Mouse (Mus musculus): ENCODE measurements at regions not wholly inside any gene's neighbourhood (a gene's known extent, or its start where the extent isn't known, plus 50 kb on each side); places are given as distances from the start of the nearest gene placed in this dataset.
"Not testable (repeated sequence)": the region's sequence is repeated elsewhere in the genome, so short reads cannot be mapped to it uniquely, and the experiment has no call there.

DNA sequence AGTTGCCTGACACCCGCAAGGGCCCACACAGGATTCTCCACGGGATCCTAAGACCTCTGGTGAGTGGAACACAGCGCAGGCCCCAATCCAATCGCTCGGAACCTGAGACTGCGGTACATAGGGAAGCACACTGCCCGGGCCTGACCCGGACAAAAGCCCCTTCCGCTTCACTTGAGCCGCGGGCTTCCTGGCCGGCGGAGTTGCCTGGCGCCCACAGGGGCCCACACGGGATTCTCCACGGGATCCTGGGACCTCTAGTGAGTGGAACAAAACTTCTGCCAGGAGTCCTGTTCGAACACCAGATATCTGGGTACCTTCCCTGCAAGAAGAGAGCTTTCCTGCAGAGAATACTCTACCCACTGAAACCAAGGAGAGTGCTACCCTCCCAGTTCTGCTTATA, 73.8 kb upstream of the Skint5 start:
- H3K9ac ChIP-seq (ENCODE audit: insufficient read depth, low read depth, low read length, poor library complexity, severe bottlenecking); H3K36me3 ChIP-seq (ENCODE audit: control insufficient read depth, insufficient read depth, low read length, poor library complexity, severe bottlenecking); H3K4me1 ChIP-seq (ENCODE audit: control insufficient read depth in 2 of 2, insufficient read depth in 2 of 2, low read length in 2 of 2, poor library complexity in 1 of 2); DNase-seq (ENCODE audit: low read depth, low spot score); H3K9me3 ChIP-seq (ENCODE audit: control insufficient read depth, insufficient read depth, low read depth, low read length); H3K27ac ChIP-seq (ENCODE audit: insufficient read depth, low read depth, low read length, poor library complexity, severe bottlenecking); H3K4me3 ChIP-seq (ENCODE audit: insufficient read depth in 1 of 2, low read depth in 1 of 2, low read length in 2 of 2, poor library complexity in 1 of 2, severe bottlenecking in 1 of 2): not testable (repeated sequence)
- in situ Hi-C loops (cut with MboI; ENCODE audit: low sequenced_read_pairs in 2 of 2, unreplicated experiment in 2 of 2), result loop anchor here in 1 of 2 experiments (25.0 kb wide), 1 partner anchor 761 kb away; no protein-coding TSS in a partner anchor

All from ES-E14 (cell line).